Mouse (Mus musculus): ENCODE data around the gene Adora1.

GRCm38 (mm10) chr1:134201751-134202420 lies 33.3 kb downstream of the Adora1 start:
- TF ChIP-seq CTCF (conservative IDR thresholded peaks at IDR 0.05; ENCODE audit: low read length) (peak; percentile 87), NANOG (IDR thresholded peaks at IDR 0.05; ENCODE audit: borderline replicate concordance, low read length) (no peak)

Measured in E14TG2a.4 (cell line).